Mouse (Mus musculus): Measurements from ENCODE around the gene Mpzl1. TPM values are rescaled to one million over a fixed set of nuclear protein-coding genes. Genes with fewer than 3 reads are reported as not detected.

The Mpzl1 gene
- polyA plus RNA-seq, 1 experiment from 2014 or later, result 157 TPM

DNA sequence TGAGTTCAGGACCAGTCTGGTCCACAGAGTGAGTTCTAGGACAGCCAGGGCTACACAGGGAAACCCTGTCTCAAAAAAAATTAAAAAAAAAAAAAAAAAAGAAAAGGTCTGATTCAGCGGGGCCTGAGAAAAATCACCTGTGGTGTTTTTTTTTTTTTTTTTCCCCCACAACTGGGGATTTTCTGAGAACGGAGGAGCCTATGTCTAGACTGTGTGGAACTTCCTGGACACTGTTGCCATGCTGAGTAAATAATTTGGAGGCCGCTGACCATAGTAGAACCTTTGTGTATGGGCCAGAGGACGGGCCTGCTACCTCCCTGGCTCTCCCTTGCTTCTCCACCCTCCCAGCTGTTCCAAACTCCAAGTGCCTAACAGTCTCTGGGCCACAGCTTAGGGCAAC lies 34.6 kb upstream of the Mpzl1 start:
- no peak overlapping the region for H3K4me2 ChIP-seq
- no peak overlapping the region for H3K27ac ChIP-seq
- WGBS, result 75% methylated on average over 4 of the region's 4 CpGs
- H3K4me3 ChIP-seq, result no peak overlapping the region
- ATAC-seq (ENCODE audit: low FRiP score), result no peak; the same call in 1 of the 2 replicates
- H3K9ac ChIP-seq, result no peak overlapping the region
- no peaks in the 10 kb centered on the region for H3K9me3 ChIP-seq
- no peaks in the 10 kb centered on the region for H3K27me3 ChIP-seq
- no peaks in the 10 kb centered on the region for H3K36me3 ChIP-seq
- 0 out of 2 replicates have a peak, but pooled peaks cover 5% of the 10 kb centered on the region for H3K4me1 ChIP-seq (replicated peaks)

- no peak overlapping the region for H3K4me3 ChIP-seq
- H3K9ac ChIP-seq, result no peak overlapping the region
- no peaks in the 10 kb centered on the region for H3K27me3 ChIP-seq
- 62% methylated on average over 13 of the region's 13 CpGs for WGBS
- no peak overlapping the region for H3K27ac ChIP-seq
- ATAC-seq (ENCODE audit: low FRiP score), result no peak
- H3K4me1 ChIP-seq (replicated peaks), result peaks cover 20% of the 10 kb centered on the region
- no peak overlapping the region for H3K4me2 ChIP-seq
- no peaks in the 10 kb centered on the region for H3K9me3 ChIP-seq
- no peaks in the 10 kb centered on the region for H3K36me3 ChIP-seq
These were observed 33.0 kb upstream of the Mpzl1 start for GRCm38 (mm10) chr1:165667380-165667779.

DNA sequence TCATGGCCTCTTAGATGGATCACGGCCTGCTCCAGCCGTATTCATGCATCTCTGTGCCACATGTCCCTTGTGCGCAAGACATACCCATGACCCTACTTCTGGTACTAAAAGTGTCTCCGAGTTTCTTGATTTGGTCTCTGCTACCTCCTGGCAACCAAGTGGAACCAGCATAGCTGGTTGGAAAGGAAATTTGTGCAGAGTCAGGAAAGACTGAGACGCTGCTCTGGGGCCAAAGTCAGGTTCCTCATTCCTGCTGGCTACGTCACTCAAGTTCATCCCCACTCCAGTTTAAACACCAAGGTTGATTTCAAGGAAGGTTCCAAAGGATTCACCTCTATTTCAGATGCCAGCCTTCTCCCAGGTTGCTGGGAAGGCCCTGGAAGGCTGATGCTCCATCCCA lies 32.6 kb upstream of the Mpzl1 start:
- Histone ChIP-seq H3K9me3 (no peaks in the 10 kb centered on the region), H3K27me3 (no peaks in the 10 kb centered on the region), H3K4me3 (no peak overlapping the region), H3K4me1 (replicated peaks) (peaks cover 20% of the 10 kb centered on the region), H3K9ac (no peak overlapping the region), H3K36me3 (no peaks in the 10 kb centered on the region), H3K4me2 (no peak overlapping the region), H3K27ac (no peak overlapping the region)
- WGBS, result 94% methylated on average over 6 of the region's 6 CpGs
- no peak for ATAC-seq (ENCODE audit: low FRiP score)

GRCm38 (mm10) chr1:165665758-165666157 lies 31.4 kb upstream of the Mpzl1 start:
- Histone ChIP-seq H3K36me3 (no peaks in the 10 kb centered on the region), H3K27me3 (no peaks in the 10 kb centered on the region), H3K27ac (no peak overlapping the region), H3K4me1 (replicated peaks) (peaks cover 20% of the 10 kb centered on the region), H3K4me2 (no peak overlapping the region), H3K4me3 (no peak overlapping the region), H3K9me3 (no peaks in the 10 kb centered on the region), H3K9ac (no peak overlapping the region)
- no peak for ATAC-seq (ENCODE audit: low FRiP score)
- 77% methylated on average over 5 of the region's 5 CpGs for WGBS

DNA sequence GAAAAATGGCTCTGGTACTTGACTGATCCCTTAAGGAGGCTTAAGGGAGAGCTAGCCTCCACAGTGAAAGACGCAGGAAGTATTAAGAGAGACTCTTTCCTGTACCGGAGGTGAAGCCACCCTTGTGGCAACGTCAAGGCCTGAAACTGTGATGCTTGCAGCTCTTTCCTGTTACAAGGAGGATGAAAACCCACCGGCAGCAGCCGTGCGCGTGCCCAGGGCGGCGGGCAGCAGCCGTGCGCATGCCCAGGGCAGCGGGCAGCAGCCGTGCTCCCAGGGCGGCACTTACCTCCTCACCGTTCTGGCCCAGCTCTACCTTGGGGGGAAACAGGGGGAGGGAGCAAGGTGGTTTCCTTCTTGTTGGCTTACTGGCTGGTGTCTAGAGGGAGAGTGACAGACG lies 28.9 kb upstream of the Mpzl1 start:
- no peaks in the 10 kb centered on the region for H3K36me3 ChIP-seq
- no peaks in the 10 kb centered on the region for H3K27me3 ChIP-seq
- WGBS, result 73% methylated on average over 16 of the region's 16 CpGs
- H3K4me1 ChIP-seq (replicated peaks), result peaks cover 16% of the 10 kb centered on the region
- peak overlapping the region; percentile 55; the same call in 1 of the 2 replicates for H3K27ac ChIP-seq
- 0 out of 2 replicates have a peak overlapping the region, but pooled peaks have one; percentile 13 for H3K9ac ChIP-seq
- H3K4me3 ChIP-seq, result no peak overlapping the region
- no peak for ATAC-seq (ENCODE audit: low FRiP score)
- no peak overlapping the region for H3K4me2 ChIP-seq
- H3K9me3 ChIP-seq, result no peaks in the 10 kb centered on the region

- no peak for ATAC-seq (ENCODE audit: low FRiP score)
- no peaks in the 10 kb centered on the region for H3K27me3 ChIP-seq
- 0 out of 2 replicates have a peak overlapping the region, but pooled peaks have one; percentile 13 for H3K9ac ChIP-seq
- 37% methylated on average over 15 of the region's 15 CpGs for WGBS
- H3K4me1 ChIP-seq (replicated peaks), result peaks cover 16% of the 10 kb centered on the region
- no peaks in the 10 kb centered on the region for H3K9me3 ChIP-seq
- H3K27ac ChIP-seq, result peak overlapping the region; percentile 55; the same call in 1 of the 2 replicates
- no peak overlapping the region for H3K4me2 ChIP-seq
- H3K4me3 ChIP-seq, result no peak overlapping the region
- no peaks in the 10 kb centered on the region for H3K36me3 ChIP-seq
These were observed 28.3 kb upstream of the Mpzl1 start for GRCm38 (mm10) chr1:165662426-165663192.

GRCm38 (mm10) chr1:165661725-165662124 lies 27.4 kb upstream of the Mpzl1 start:
- Histone ChIP-seq H3K9me3 (no peaks in the 10 kb centered on the region), H3K36me3 (no peaks in the 10 kb centered on the region), H3K27ac (no peak overlapping the region), H3K4me2 (no peak overlapping the region), H3K4me1 (replicated peaks) (peaks cover 16% of the 10 kb centered on the region), H3K4me3 (no peak overlapping the region), H3K9ac (no peak overlapping the region), H3K27me3 (no peaks in the 10 kb centered on the region)
- 85% methylated on average over 6 of the region's 6 CpGs for WGBS
- ATAC-seq (ENCODE audit: low FRiP score), result no peak

- 57% methylated on average over 3 of the region's 3 CpGs for WGBS
- H3K4me3 ChIP-seq, result no peak overlapping the region
- H3K9me3 ChIP-seq, result no peaks in the 10 kb centered on the region
- H3K4me2 ChIP-seq, result no peak overlapping the region
- no peak overlapping the region for H3K27ac ChIP-seq
- ATAC-seq (ENCODE audit: low FRiP score), result peak; percentile 40; the same call in 1 of the 2 replicates
- H3K9ac ChIP-seq, result no peak overlapping the region
- no peaks in the 10 kb centered on the region for H3K27me3 ChIP-seq
- peaks cover 16% of the 10 kb centered on the region for H3K4me1 ChIP-seq (replicated peaks)
- H3K36me3 ChIP-seq, result no peaks in the 10 kb centered on the region
These were observed 26.9 kb upstream of the Mpzl1 start for GRCm38 (mm10) chr1:165661191-165661590.

- Histone ChIP-seq H3K4me3 (no peak overlapping the region), H3K9me3 (no peaks in the 10 kb centered on the region), H3K4me2 (no peak overlapping the region), H3K36me3 (no peaks in the 10 kb centered on the region), H3K27ac (no peak overlapping the region), H3K27me3 (no peaks in the 10 kb centered on the region), H3K9ac (no peak overlapping the region), H3K4me1 (replicated peaks) (peaks cover 16% of the 10 kb centered on the region)
- 14% methylated on average over 4 of the region's 4 CpGs for WGBS
- ATAC-seq (ENCODE audit: low FRiP score), result peak; percentile 40; the same call in 1 of the 2 replicates
These were observed 26.4 kb upstream of the Mpzl1 start for GRCm38 (mm10) chr1:165660774-165661173.

- Histone ChIP-seq H3K4me3 (no peak overlapping the region), H3K9ac (no peak overlapping the region), H3K36me3 (no peaks in the 10 kb centered on the region), H3K9me3 (no peaks in the 10 kb centered on the region), H3K4me2 (no peak overlapping the region), H3K27me3 (no peaks in the 10 kb centered on the region), H3K27ac (no peak overlapping the region), H3K4me1 (replicated peaks) (peaks cover 13% of the 10 kb centered on the region)
- WGBS, result 36% methylated on average over 5 of the region's 5 CpGs
- no peak for ATAC-seq (ENCODE audit: low FRiP score)
These were observed 24.3 kb upstream of the Mpzl1 start for GRCm38 (mm10) chr1:165658602-165659001.

DNA sequence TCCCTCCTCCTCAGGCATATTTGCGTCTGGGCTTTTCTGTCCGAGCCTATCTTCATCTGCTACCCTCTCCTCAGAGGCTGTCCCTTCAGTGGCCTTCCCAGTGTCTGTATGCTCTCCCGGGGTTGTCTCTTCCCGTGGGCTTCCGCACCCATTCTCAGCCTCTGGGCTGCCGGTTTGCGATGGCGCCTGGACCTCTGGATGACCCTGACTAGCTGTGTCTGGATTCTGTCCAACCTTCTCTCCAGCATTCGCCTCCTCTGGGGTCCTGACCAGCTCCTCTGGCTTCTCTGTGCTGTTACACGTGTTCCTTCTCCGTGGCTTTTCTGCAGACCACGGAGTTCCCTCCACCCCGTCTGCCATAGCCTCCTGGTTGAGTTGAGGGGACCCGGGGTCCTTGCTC lies 21.1 kb upstream of the Mpzl1 start:
- Histone ChIP-seq H3K9ac (no peak overlapping the region), H3K9me3 (no peaks in the 10 kb centered on the region), H3K27me3 (no peaks in the 10 kb centered on the region), H3K4me3 (no peak overlapping the region), H3K36me3 (no peaks in the 10 kb centered on the region), H3K27ac (no peak overlapping the region), H3K4me1 (replicated peaks) (0 out of 2 replicates have a peak, but pooled peaks cover 3% of the 10 kb centered on the region), H3K4me2 (no peak overlapping the region)
- ATAC-seq (ENCODE audit: low FRiP score), result no peak
- 89% methylated on average over 14 of the region's 14 CpGs for WGBS

- Histone ChIP-seq H3K4me1 (replicated peaks) (0 out of 2 replicates have a peak, but pooled peaks cover 3% of the 10 kb centered on the region), H3K36me3 (no peaks in the 10 kb centered on the region), H3K27ac (no peak overlapping the region), H3K9ac (no peak overlapping the region), H3K4me3 (no peak overlapping the region), H3K27me3 (no peaks in the 10 kb centered on the region), H3K9me3 (no peaks in the 10 kb centered on the region), H3K4me2 (no peak overlapping the region)
- 66% methylated on average over 6 of the region's 6 CpGs for WGBS
- ATAC-seq (ENCODE audit: low FRiP score), result no peak
These were observed 20.7 kb upstream of the Mpzl1 start for GRCm38 (mm10) chr1:165655022-165655421.
